ENCODE assay signal across 9 mouse cellular contexts in the genomic region with DNA sequence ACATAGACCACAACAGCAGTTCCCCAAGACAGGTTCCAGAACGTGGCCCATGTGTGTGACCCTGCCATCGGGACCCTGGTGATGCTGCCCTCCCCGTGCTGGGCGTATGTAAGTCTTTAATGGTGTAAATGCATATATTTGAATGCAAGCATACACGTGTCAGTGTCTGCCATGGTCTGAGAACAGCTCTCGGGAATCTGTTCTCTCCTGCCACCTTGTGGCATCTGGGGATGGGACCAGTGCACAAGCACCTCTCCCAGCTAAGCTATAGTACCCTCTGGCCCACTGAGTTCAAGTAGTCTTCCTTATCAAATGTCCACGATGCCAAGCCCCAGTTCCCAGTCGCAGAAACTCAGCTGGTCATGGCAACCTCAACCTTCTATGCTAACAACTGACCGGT. TPM values are rescaled to one million over a fixed set of nuclear protein-coding genes. Genes with fewer than 3 reads are reported as not detected.
DNase-seq lines count a peak whose midpoint lies in the region; ATAC-seq and TF ChIP-seq lines count a peak whose summit lies in the region.
"Had no signal": no experiment of that assay in that cellular context is flagged by ENCODE, and none has a peak within 500 bp of the region (broad histone marks: within the 10 kb centered on the region; RNA-seq: fewer than 3 reads in every experiment).

No protein-coding gene starts in this region.

- no peaks in the 10 kb centered on the region for H3K9me3 ChIP-seq in liver, embryonic 13.5 days (replicated peaks)
- no peaks in the 10 kb centered on the region for H3K9me3 ChIP-seq in neural tube, embryonic 13.5 days

- no peak for TF ChIP-seq POLR2A in cerebellum, adult 2 months (IDR thresholded peaks at IDR 0.05; ENCODE audit: borderline replicate concordance, insufficient read depth, low read length)

- peak; percentile 79 for ATAC-seq in frontal cortex, adult (ENCODE audit: low TSS enrichment)
- ATAC-seq in liver, embryonic 13.5 days (ENCODE audit: low read depth): peak; percentile 48; the same call in 1 of the 2 replicates
- peak; percentile 80 for ATAC-seq in neural tube, embryonic 13.5 days (ENCODE audit: low read depth)

- no peak overlapping the region for H3K9ac ChIP-seq in liver, embryonic 13.5 days
- no peak overlapping the region for H3K9ac ChIP-seq in neural tube, embryonic 13.5 days

- peaks cover 5% of the 10 kb centered on the region for H3K4me1 ChIP-seq in cerebellum, adult 2 months (ENCODE audit: control insufficient read depth, insufficient read depth, low read length)
- H3K4me1 ChIP-seq in liver, embryonic 13.5 days (replicated peaks): peaks cover 9% of the 10 kb centered on the region
- H3K4me1 ChIP-seq in neural tube, embryonic 13.5 days (replicated peaks): no peaks in the 10 kb centered on the region

- peak; percentile 74 for DNase-seq in urinary bladder, postnatal 14 days (ENCODE audit: low spot score)
- DNase-seq in urinary bladder, adult 2 months (ENCODE audit: low spot score): no peak
- DNase-seq in cerebellum, adult 2 months: peak; percentile 75 to 81
- DNase-seq in kidney, adult 11 months: peak; percentile 34
- peak; percentile 24 for DNase-seq in liver, embryonic 13.5 days
- DNase-seq in thymus, postnatal 4 days: peak; percentile 71

- H3K4me3 ChIP-seq in cerebellum, adult 2 months (replicated peaks; ENCODE audit: insufficient read depth, low read depth, low read length): no peak overlapping the region
- H3K4me3 ChIP-seq in liver, embryonic 13.5 days (replicated peaks): no peak overlapping the region
- H3K4me3 ChIP-seq in neural tube, embryonic 13.5 days: no peak overlapping the region
- H3K4me3 ChIP-seq: erythroblast, embryonic 14.5 days had no signal

- 32% methylated on average over 9 of the region's 9 CpGs for WGBS in cerebellum, adult 2 months
- WGBS in liver, embryonic 13.5 days (ENCODE audit: insufficient replicate concordance): 44% methylated on average over 9 of the region's 9 CpGs
- 38% methylated on average over 9 of the region's 9 CpGs for WGBS in neural tube, embryonic 13.5 days

- H3K4me2 ChIP-seq in liver, embryonic 13.5 days: no peak overlapping the region
- H3K4me2 ChIP-seq in neural tube, embryonic 13.5 days: no peak overlapping the region

- TF ChIP-seq CTCF in cerebellum, adult 2 months (IDR thresholded peaks at IDR 0.05; ENCODE audit: borderline replicate concordance, insufficient read depth, low read depth, low read length): peak; percentile 96

- H3K36me3 ChIP-seq in liver, embryonic 13.5 days: peaks cover 31% of the 10 kb centered on the region
- H3K36me3 ChIP-seq in neural tube, embryonic 13.5 days: peaks cover 31% of the 10 kb centered on the region

- H3K27me3 ChIP-seq in cerebellum, adult 2 months (ENCODE audit: control insufficient read depth, insufficient read depth, low read length): no peaks in the 10 kb centered on the region
- no peaks in the 10 kb centered on the region for H3K27me3 ChIP-seq in liver, embryonic 13.5 days
- no peaks in the 10 kb centered on the region for H3K27me3 ChIP-seq in neural tube, embryonic 13.5 days

- H3K27ac ChIP-seq in cerebellum, adult 2 months (ENCODE audit: insufficient read depth, low read length): no peak overlapping the region
- no peak overlapping the region for H3K27ac ChIP-seq in liver, embryonic 13.5 days
- H3K27ac ChIP-seq in neural tube, embryonic 13.5 days (replicated peaks): no peak overlapping the region

RNA-seq across cellular contexts. Expression of a gene that starts 19.3 kb away (rescaled TPM):
- polyA plus RNA-seq in urinary bladder, adult 2 months (2012; rRNA removed): 22.1 and 36.4 TPM in 2 replicates
- polyA plus RNA-seq in cerebellum, adult 2 months (2012; rRNA removed): 65.4 and 72.7 TPM in 2 replicates
- polyA plus RNA-seq in liver, embryonic 13.5 days (2015; fragmentation: Nextera tagmentation; extraction: Ambion mirVana): 3.3 and 3.7 TPM in 2 replicates
- polyA plus RNA-seq in neural tube, embryonic 13.5 days (2015; fragmentation: Nextera tagmentation; extraction: Ambion mirVana): 25.5 and 29.0 TPM in 2 replicates
